Mouse (Mus musculus) thymus, postnatal 36 days (tissue): ENCODE results near the gene Tmem86a.
A peak's percentile ranks its signal among the peaks of the same experiment; 100 is the strongest.

Experiments
- DNase-seq, 2 experiments: peaks; one replicate each; pipeline ENCODE4 v3.0.0; 2022; ENCODE audit warnings: mixed read lengths in 2 of 2

Tmem86a gene

GRCm38 (mm10) chr7:47030517-47031193, 19.7 kb upstream of the Tmem86a start:
- no peak for DNase-seq

- DNase-seq: no peak
These were observed 19.0 kb upstream of the Tmem86a start for GRCm38 (mm10) chr7:47031371-47031770.

GRCm38 (mm10) chr7:47034785-47035384, 15.5 kb upstream of the Tmem86a start:
- DNase-seq: no peak

- no peak for DNase-seq
These were observed 15.0 kb upstream of the Tmem86a start for GRCm38 (mm10) chr7:47035426-47035825.

GRCm38 (mm10) chr7:47041706-47042105, 8.7 kb upstream of the Tmem86a start:
- DNase-seq: no peak

- no peak for DNase-seq
These were observed 8.3 kb upstream of the Tmem86a start for GRCm38 (mm10) chr7:47042121-47042520.

- DNase-seq: no peak
These were observed 7.4 kb upstream of the Tmem86a start for GRCm38 (mm10) chr7:47042823-47043490.

- no peak for DNase-seq
These were observed 365 bp downstream of the Tmem86a start for GRCm38 (mm10) chr7:47050766-47051165.

- DNase-seq: peak in 1 of 2 experiments; percentile 24
These were observed 1.2 kb downstream of the Tmem86a start for GRCm38 (mm10) chr7:47051404-47052151.

- DNase-seq: no peak
These were observed 1.9 kb downstream of the Tmem86a start for GRCm38 (mm10) chr7:47052276-47052675.

- no peak for DNase-seq
These were observed 2.9 kb downstream of the Tmem86a start for GRCm38 (mm10) chr7:47053287-47053686.

- DNase-seq: no peak
These were observed 4.3 kb downstream of the Tmem86a start for GRCm38 (mm10) chr7:47054666-47055065.

- DNase-seq: no peak
These were observed 5.3 kb downstream of the Tmem86a start for GRCm38 (mm10) chr7:47055744-47056143.

GRCm38 (mm10) chr7:47056273-47056672, 5.9 kb downstream of the Tmem86a start:
- no peak for DNase-seq

- no peak for DNase-seq
These were observed 8.9 kb downstream of the Tmem86a start for GRCm38 (mm10) chr7:47059339-47059738.

- DNase-seq: no peak
These were observed 11.2 kb downstream of the Tmem86a start for GRCm38 (mm10) chr7:47061560-47061959.

GRCm38 (mm10) chr7:47066942-47067341, 16.5 kb downstream of the Tmem86a start:
- no peak for DNase-seq

- DNase-seq: no peak
These were observed 17.5 kb downstream of the Tmem86a start for GRCm38 (mm10) chr7:47067879-47068278.

- no peak for DNase-seq
These were observed 22.1 kb downstream of the Tmem86a start for GRCm38 (mm10) chr7:47072551-47072950.

GRCm38 (mm10) chr7:47073536-47074521, 23.4 kb downstream of the Tmem86a start:
- DNase-seq: no peak

GRCm38 (mm10) chr7:47076193-47076592, 25.8 kb downstream of the Tmem86a start:
- no peak for DNase-seq

- DNase-seq: no peak
These were observed 26.3 kb downstream of the Tmem86a start for GRCm38 (mm10) chr7:47076729-47077128.
